Mouse (Mus musculus) intestine, embryonic 15.5 days (tissue): ENCODE measurements around the gene Fam124a. TPM values are rescaled to one million over a fixed set of nuclear protein-coding genes. Genes with fewer than 3 reads are reported as not detected.
"Not testable (repeated sequence)": the region's sequence is repeated elsewhere in the genome, so short reads cannot be mapped to it uniquely, and the experiment has no call there.

Source experiments
- ATAC-seq: fragments of 200-750 bp; cut with Nextera tagmentation; 2 replicates; pipeline ENCODE4 v1.8.0; 2017; ENCODE audit warnings: moderate TSS enrichment, moderate library complexity
- H3K27ac ChIP-seq: fragments of 300-500 bp; sonication (generic); 2 replicates; pipeline ENCODE4 v1.5.1; 2015; ENCODE audit warnings: mild to moderate bottlenecking, inconsistent platforms
- H3K27me3 ChIP-seq: fragments of 300-500 bp; sonication (generic); replicated peaks from 2 replicates; pipeline ENCODE4 v1.6.1; 2015; ENCODE audit warnings: inconsistent platforms
- H3K36me3 ChIP-seq: fragments of 300-500 bp; sonication (generic); 2 replicates; pipeline ENCODE4 v1.6.1; 2015; ENCODE audit warnings: inconsistent platforms
- H3K4me1 ChIP-seq: fragments of 300-500 bp; sonication (generic); replicated peaks from 2 replicates; pipeline ENCODE4 v1.6.1; 2015; ENCODE audit warnings: inconsistent platforms
- H3K4me2 ChIP-seq: fragments of 300-500 bp; sonication (generic); replicated peaks from 2 replicates; pipeline ENCODE4 v1.6.1; 2015; ENCODE audit warnings: mild to moderate bottlenecking, inconsistent platforms
- H3K4me3 ChIP-seq: fragments of 300-500 bp; sonication (generic); replicated peaks from 2 replicates; pipeline ENCODE4 v1.5.1; 2015; ENCODE audit warnings: inconsistent platforms
- H3K9ac ChIP-seq: fragments of 300-500 bp; sonication (generic); 2 replicates; pipeline ENCODE4 v1.6.1; 2015; ENCODE audit warnings: inconsistent platforms
- H3K9me3 ChIP-seq: fragments of 300-500 bp; sonication (generic); 2 replicates; pipeline ENCODE4 v1.6.1; 2016; ENCODE audit warnings: inconsistent platforms
- WGBS: fragments of 180-500 bp; shearing (Covaris S2); methylation state at CpG from one replicate; pipeline ENCODE4 v1.1.7; 2015; 5-methylcytosine and 5-hydroxymethylcytosine counted together
- polyA plus RNA-seq: library from polyadenylated mRNA; unstranded; fragments of >200 nt; fragmentation: Nextera tagmentation; extraction: Ambion mirVana; gene quantifications from 2 replicates; pipeline ENCODE4 v1.2.1, GENCODE M21; 2015

Fam124a gene
- polyA plus RNA-seq, 1 experiment from 2014 or later, result 4.5 TPM

GRCm38 (mm10) chr14:62639551-62639950 is 84.0 kb downstream of the Fam124a start:
- Histone ChIP-seq H3K4me2 (no peak overlapping the region), H3K9ac (no peak overlapping the region), H3K4me3 (no peak overlapping the region), H3K36me3 (no peaks in the 10 kb centered on the region), H3K4me1 (no peaks in the 10 kb centered on the region), H3K27ac (no peak overlapping the region), H3K27me3 (no peaks in the 10 kb centered on the region), H3K9me3 (no peaks in the 10 kb centered on the region)
- 84% methylated on average over 5 of the region's 5 CpGs for WGBS
- ATAC-seq, result no peak

- WGBS, result 76% methylated on average over 4 of the region's 4 CpGs
- Histone ChIP-seq H3K27me3 (no peaks in the 10 kb centered on the region), H3K27ac (no peak overlapping the region), H3K9me3 (no peaks in the 10 kb centered on the region), H3K4me2 (no peak overlapping the region), H3K9ac (no peak overlapping the region), H3K4me3 (no peak overlapping the region), H3K36me3 (no peaks in the 10 kb centered on the region), H3K4me1 (no peaks in the 10 kb centered on the region)
- no peak for ATAC-seq
Observed at GRCm38 (mm10) chr14:62640396-62640795, 84.9 kb downstream of the Fam124a start.

- H3K4me1 ChIP-seq, ATAC-seq, H3K9ac ChIP-seq, H3K9me3 ChIP-seq, H3K27me3 ChIP-seq, H3K4me3 ChIP-seq, H3K36me3 ChIP-seq, H3K27ac ChIP-seq, H3K4me2 ChIP-seq: not testable (repeated sequence)
- 76% methylated on average over 6 of the region's 7 CpGs for WGBS
Observed at GRCm38 (mm10) chr14:62642368-62642767, 86.8 kb downstream of the Fam124a start.

GRCm38 (mm10) chr14:62648405-62648804 is 92.9 kb downstream of the Fam124a start:
- 85% methylated on average over 6 of the region's 6 CpGs for WGBS
- Histone ChIP-seq H3K27me3 (no peaks in the 10 kb centered on the region), H3K9me3 (no peaks in the 10 kb centered on the region), H3K4me3 (no peak overlapping the region), H3K27ac (no peak overlapping the region), H3K36me3 (no peaks in the 10 kb centered on the region), H3K9ac (no peak overlapping the region), H3K4me2 (no peak overlapping the region), H3K4me1 (no peaks in the 10 kb centered on the region)
- no peak for ATAC-seq

GRCm38 (mm10) chr14:62650376-62650775 is 94.8 kb downstream of the Fam124a start:
- Histone ChIP-seq H3K9ac (no peak overlapping the region), H3K36me3 (no peaks in the 10 kb centered on the region), H3K9me3 (no peaks in the 10 kb centered on the region), H3K27me3 (no peaks in the 10 kb centered on the region), H3K27ac (no peak overlapping the region), H3K4me3 (no peak overlapping the region), H3K4me1 (no peaks in the 10 kb centered on the region), H3K4me2 (no peak overlapping the region)
- WGBS, result 62% methylated on average over 3 of the region's 3 CpGs
- ATAC-seq, result no peak

GRCm38 (mm10) chr14:62651771-62652170 is 96.2 kb downstream of the Fam124a start:
- Histone ChIP-seq H3K9me3 (no peaks in the 10 kb centered on the region), H3K9ac (no peak overlapping the region), H3K36me3 (no peaks in the 10 kb centered on the region), H3K4me3 (no peak overlapping the region), H3K27ac (no peak overlapping the region), H3K27me3 (no peaks in the 10 kb centered on the region), H3K4me2 (no peak overlapping the region), H3K4me1 (no peaks in the 10 kb centered on the region)
- ATAC-seq, result no peak
- 89% methylated on average over 3 of the region's 3 CpGs for WGBS

GRCm38 (mm10) chr14:62655996-62656395 is 100.5 kb downstream of the Fam124a start:
- Histone ChIP-seq H3K4me3 (no peak overlapping the region), H3K4me1 (no peaks in the 10 kb centered on the region), H3K27ac (no peak overlapping the region), H3K4me2 (no peak overlapping the region), H3K9ac (no peak overlapping the region), H3K27me3 (no peaks in the 10 kb centered on the region), H3K9me3 (no peaks in the 10 kb centered on the region), H3K36me3 (no peaks in the 10 kb centered on the region)
- no peak for ATAC-seq
- WGBS, result 82% methylated on average over 7 of the region's 7 CpGs

- H3K36me3 ChIP-seq, result no peaks in the 10 kb centered on the region
- H3K9ac ChIP-seq, result no peak overlapping the region
- no peak overlapping the region for H3K4me2 ChIP-seq
- H3K9me3 ChIP-seq, result no peaks in the 10 kb centered on the region
- no peak overlapping the region for H3K4me3 ChIP-seq
- no peak for ATAC-seq
- H3K27me3 ChIP-seq, result no peaks in the 10 kb centered on the region
- no peaks in the 10 kb centered on the region for H3K4me1 ChIP-seq
- 73% methylated on average over 3 of the region's 3 CpGs for WGBS
- H3K27ac ChIP-seq, result no peak overlapping the region
Observed at GRCm38 (mm10) chr14:62657469-62657868, 101.9 kb downstream of the Fam124a start.

Other genes starting within 250 kb of the Fam124a start
- not detected in 2 replicates for gene Gucy1b2, start 99.4 kb upstream of the Fam124a start, polyA plus RNA-seq
- not detected in 2 replicates for gene Gm4131, start 11.2 kb downstream of the Fam124a start, polyA plus RNA-seq
- not detected in 2 replicates for gene Serpine3, start 107.9 kb downstream of the Fam124a start, polyA plus RNA-seq
- gene Ints6, start 205.4 kb downstream of the Fam124a start, polyA plus RNA-seq, result 20.2 and 20.3 TPM in 2 replicates